Mouse (Mus musculus) heart, postnatal 4 days (tissue): ENCODE measurements at regions not wholly inside any gene's neighbourhood (a gene's known extent, or its start where the extent isn't known, plus 50 kb on each side); places are given as distances from the start of the nearest gene placed in this dataset.
A peak's percentile ranks its signal among the peaks of the same experiment; 100 is the strongest.

Source experiments
- DNase-seq: peaks from one replicate; pipeline ENCODE4 v3.0.0; 2021

GRCm38 (mm10) chr12:79907583-79907982, 205.2 kb downstream of the Zfp36l1 start:
- DNase-seq, result peak; percentile 64

- no peak for DNase-seq
Measured at GRCm38 (mm10) chr12:79906738-79907365, 206.0 kb downstream of the Zfp36l1 start.

- DNase-seq, result peak; percentile 74
Measured at GRCm38 (mm10) chr12:79905828-79906737, 206.7 kb downstream of the Zfp36l1 start.

GRCm38 (mm10) chr12:79904913-79905549, 207.8 kb downstream of the Zfp36l1 start:
- DNase-seq, result no peak

GRCm38 (mm10) chr12:79902761-79903160, 210.1 kb downstream of the Zfp36l1 start:
- no peak for DNase-seq

- DNase-seq, result no peak
Measured at GRCm38 (mm10) chr12:79902163-79902562, 210.7 kb downstream of the Zfp36l1 start.

GRCm38 (mm10) chr12:79898198-79898930, 214.4 kb downstream of the Zfp36l1 start:
- peak; percentile 35 for DNase-seq

- peak; percentile 66 for DNase-seq
Measured at GRCm38 (mm10) chr12:79895975-79896374, 216.8 kb downstream of the Zfp36l1 start.

- no peak for DNase-seq
Measured at GRCm38 (mm10) chr12:79895324-79895723, 217.5 kb downstream of the Zfp36l1 start.

- DNase-seq, result no peak
Measured at GRCm38 (mm10) chr12:79892871-79893270, 219.9 kb downstream of the Zfp36l1 start.

- peak; percentile 44 for DNase-seq
Measured at GRCm38 (mm10) chr12:79891942-79892341, 220.9 kb downstream of the Zfp36l1 start.

- DNase-seq, result peak; percentile 28
Measured at GRCm38 (mm10) chr12:79890887-79891286, 221.9 kb downstream of the Zfp36l1 start.

GRCm38 (mm10) chr12:79890291-79890690, 222.5 kb downstream of the Zfp36l1 start:
- DNase-seq, result no peak

GRCm38 (mm10) chr12:79888812-79889211, 224.0 kb downstream of the Zfp36l1 start:
- DNase-seq, result no peak

- no peak for DNase-seq
Measured at GRCm38 (mm10) chr12:79888086-79888485, 224.7 kb downstream of the Zfp36l1 start.

- peak; percentile 81 for DNase-seq
Measured at GRCm38 (mm10) chr12:79887225-79887886, 225.5 kb downstream of the Zfp36l1 start.

- DNase-seq, result peak; percentile 9
Measured at GRCm38 (mm10) chr12:79886494-79886893, 226.3 kb downstream of the Zfp36l1 start.

GRCm38 (mm10) chr12:79885286-79885685, 227.5 kb downstream of the Zfp36l1 start:
- no peak for DNase-seq

- DNase-seq, result no peak
Measured at GRCm38 (mm10) chr12:79883651-79884050, 229.2 kb downstream of the Zfp36l1 start.

- peak; percentile 49 for DNase-seq
Measured at GRCm38 (mm10) chr12:79880751-79881261, 232.0 kb downstream of the Zfp36l1 start.

- DNase-seq, result peak; percentile 4
Measured at GRCm38 (mm10) chr12:79880346-79880745, 232.5 kb downstream of the Zfp36l1 start.

- no peak for DNase-seq
Measured at GRCm38 (mm10) chr12:79879918-79880273, 232.9 kb downstream of the Zfp36l1 start.
